In the genomic region with DNA sequence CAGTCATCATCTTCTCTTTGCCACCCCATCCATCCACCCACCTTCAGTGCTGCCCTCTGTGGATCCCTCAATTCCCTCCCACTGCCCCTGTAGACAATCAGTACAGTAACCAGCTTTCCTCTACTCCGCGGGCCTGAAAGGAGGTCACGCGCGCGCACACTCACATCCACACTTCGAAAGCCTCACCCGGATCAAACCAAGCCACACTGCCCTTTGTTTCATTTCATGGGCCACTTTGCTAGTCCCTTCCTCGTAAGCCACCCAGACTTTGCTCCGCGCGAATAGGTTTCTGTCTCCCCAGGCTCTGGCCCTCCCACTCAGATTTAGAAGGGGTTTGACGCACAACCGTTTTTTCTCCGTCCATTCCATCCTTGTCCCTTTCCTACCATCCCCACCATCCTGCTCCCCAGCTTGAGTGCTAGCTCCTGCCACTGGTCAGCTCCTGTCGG, we compare ENCODE assay signal across 10 mouse cellular contexts. TPM values are rescaled to one million over a fixed set of nuclear protein-coding genes. Genes with fewer than 3 reads are reported as not detected.
A peak's percentile ranks its signal among the peaks of the same experiment; 100 is the strongest.
DNase-seq lines count a peak whose midpoint lies in the region; ATAC-seq lines count a peak whose summit lies in the region.
"Had no signal": no experiment of that assay in that cellular context is flagged by ENCODE, and none has a peak within 500 bp of the region (broad histone marks: within the 10 kb centered on the region; RNA-seq: fewer than 3 reads in every experiment).

No protein-coding gene starts in this region.

- no peaks in the 10 kb centered on the region for H3K36me3 ChIP-seq in hindbrain, embryonic 11.5 days (ENCODE audit: control insufficient read depth, insufficient read depth, low read length)
- H3K36me3 ChIP-seq in midbrain, embryonic 11.5 days (ENCODE audit: control insufficient read depth, insufficient read depth, low read length), result no peaks in the 10 kb centered on the region

- peak overlapping the region; percentile 36 for H3K4me3 ChIP-seq in hindbrain, embryonic 11.5 days (ENCODE audit: low read depth, low read length)
- peak overlapping the region; percentile 31 for H3K4me3 ChIP-seq in midbrain, embryonic 11.5 days (ENCODE audit: low read depth, low read length)

- peaks cover 11% of the 10 kb centered on the region for H3K4me1 ChIP-seq in hindbrain, embryonic 11.5 days (replicated peaks; ENCODE audit: control insufficient read depth, insufficient read depth, low read length)
- H3K4me1 ChIP-seq in midbrain, embryonic 11.5 days (ENCODE audit: control insufficient read depth, insufficient read depth, low read length), result peaks cover 12% of the 10 kb centered on the region

- 1% methylated on average over 16 of the region's 16 CpGs for WGBS in hindbrain, embryonic 11.5 days
- WGBS in midbrain, embryonic 11.5 days, result 0% methylated on average over 16 of the region's 16 CpGs

- peaks cover 86% of the 10 kb centered on the region for H3K27me3 ChIP-seq in hindbrain, embryonic 11.5 days (ENCODE audit: control insufficient read depth, insufficient read depth, low read length)
- H3K27me3 ChIP-seq in midbrain, embryonic 11.5 days (ENCODE audit: control insufficient read depth, insufficient read depth, low read length), result peaks cover 86% of the 10 kb centered on the region

- no peak overlapping the region for H3K27ac ChIP-seq in hindbrain, embryonic 11.5 days (ENCODE audit: low read depth, low read length)
- peak overlapping the region; percentile 48 for H3K27ac ChIP-seq in midbrain, embryonic 11.5 days (ENCODE audit: low read depth, low read length)

- H3K9me3 ChIP-seq in hindbrain, embryonic 11.5 days (ENCODE audit: control insufficient read depth, low read length), result no peaks in the 10 kb centered on the region
- no peaks in the 10 kb centered on the region for H3K9me3 ChIP-seq in midbrain, embryonic 11.5 days (ENCODE audit: control insufficient read depth, low read length)

- ATAC-seq in hindbrain, embryonic 11.5 days (ENCODE audit: low FRiP score), result peak; percentile 10; the same call in 1 of the 2 replicates
- no peak for ATAC-seq in midbrain, embryonic 11.5 days (ENCODE audit: low FRiP score)

- peak; percentile 78 for DNase-seq in heart, adult 11 months
- DNase-seq in heart, postnatal 4 days, result no peak
- peak; percentile 72 for DNase-seq in ES-CJ7 (ENCODE audit: low read depth, low spot score)
- DNase-seq in hindbrain, embryonic 11.5 days (ENCODE audit: low spot score), result peak; percentile 65
- DNase-seq in midbrain, embryonic 11.5 days (ENCODE audit: low spot score, missing footprints), result peak; percentile 97
- no peak for DNase-seq in thymus, postnatal 36 days
- no peak for DNase-seq in spleen, adult 12 weeks (ENCODE audit: low spot score)
- no peak for DNase-seq in cerebellum, postnatal 25 days
- DNase-seq: B cell, adult 2 months had no signal

- H3K4me2 ChIP-seq in hindbrain, embryonic 11.5 days (replicated peaks; ENCODE audit: low read depth, low read length), result peak overlapping the region; percentile 65
- peak overlapping the region; percentile 73 for H3K4me2 ChIP-seq in midbrain, embryonic 11.5 days

- 0 out of 2 replicates have a peak overlapping the region, but pooled peaks have one; percentile 19 for H3K9ac ChIP-seq in hindbrain, embryonic 11.5 days (ENCODE audit: low read depth, low read length)
- peak overlapping the region; percentile 55; the same call in 1 of the 2 replicates for H3K9ac ChIP-seq in midbrain, embryonic 11.5 days (ENCODE audit: low read length)

RNA-seq across cellular contexts. Expression of gene Pitx2, which starts 0.5 kb away (rescaled TPM):
- 10 to 100 TPM in 1 of 2 experiments, 1 to 10 TPM in 1; 9.4 to 12.8 TPM for total RNA-seq in heart, postnatal 4 days (2021)
- polyA plus RNA-seq in hindbrain, embryonic 11.5 days (2014; fragmentation: Nextera tagmentation; extraction: Ambion mirVana), result 2.9 and 4.9 TPM in 2 replicates
- polyA plus RNA-seq in midbrain, embryonic 11.5 days (2014; fragmentation: Nextera tagmentation; extraction: Ambion mirVana), result 53.7 and 56.3 TPM in 2 replicates
- total RNA-seq: neutrophil, adult 5-6 weeks had no signal

Comparison
In these comparisons a context has a peak if more than half of its experiments do, and no peak if none do; other contexts are left out.
1. DNase-seq: peak in heart, adult 11 months (single experiment), ES-CJ7 (single experiment), hindbrain, embryonic 11.5 days (single experiment) and midbrain, embryonic 11.5 days (single experiment); none in heart, postnatal 4 days (single experiment), thymus, postnatal 36 days (0 of 2), spleen, adult 12 weeks (single experiment) and cerebellum, postnatal 25 days (0 of 2).